Mouse (Mus musculus) intestine, embryonic 16.5 days (tissue): ENCODE measurements at regions not wholly inside any gene's neighbourhood (a gene's known extent, or its start where the extent isn't known, plus 50 kb on each side); places are given as distances from the start of the nearest gene placed in this dataset.

Experiments used
- ATAC-seq: fragments of 200-750 bp; cut with Nextera tagmentation; 2 replicates; pipeline ENCODE4 v1.8.0; 2017; ENCODE audit warnings: moderate TSS enrichment, moderate library complexity
- H3K27ac ChIP-seq: fragments of 300-500 bp; sonication (generic); 2 replicates; pipeline ENCODE4 v1.5.1; 2014; ENCODE audit warnings: mild to moderate bottlenecking, low read length
- H3K27me3 ChIP-seq: fragments of 300-500 bp; sonication (generic); replicated peaks from 2 replicates; pipeline ENCODE4 v1.6.1; 2014; ENCODE audit warnings: low read length, control low read depth, mixed read lengths; ENCODE audit not compliant: control insufficient read depth, insufficient read depth
- H3K36me3 ChIP-seq: fragments of 300-500 bp; sonication (generic); 2 replicates; pipeline ENCODE4 v1.6.1; 2014; ENCODE audit warnings: low read length, control low read depth; ENCODE audit not compliant: control insufficient read depth, insufficient read depth
- H3K4me1 ChIP-seq: fragments of 300-500 bp; sonication (generic); 2 replicates; pipeline ENCODE4 v1.6.1; 2014; ENCODE audit warnings: low read length, control low read depth, mixed read lengths; ENCODE audit not compliant: control insufficient read depth, insufficient read depth
- H3K4me2 ChIP-seq: fragments of 300-500 bp; sonication (generic); 2 replicates; pipeline ENCODE4 v1.6.1; 2014; ENCODE audit warnings: low read depth, low read length, control low read depth
- H3K4me3 ChIP-seq: fragments of 300-500 bp; sonication (generic); 2 replicates; pipeline ENCODE4 v1.5.1; 2014; ENCODE audit warnings: mild to moderate bottlenecking, low read length
- H3K9ac ChIP-seq: fragments of 300-500 bp; sonication (generic); 2 replicates; pipeline ENCODE4 v1.6.1; 2014; ENCODE audit warnings: low read depth, low read length
- H3K9me3 ChIP-seq: fragments of 300-500 bp; sonication (generic); 2 replicates; pipeline ENCODE4 v1.6.1; 2016; ENCODE audit warnings: low read length, control low read depth; ENCODE audit not compliant: control insufficient read depth
- WGBS: fragments of 180-500 bp; shearing (Covaris S2); extraction: QIAGEN DNeasy Blood & Tissue Kit; methylation state at CpG from one replicate; pipeline ENCODE4 v1.1.7; 2014; 5-methylcytosine and 5-hydroxymethylcytosine counted together

DNA sequence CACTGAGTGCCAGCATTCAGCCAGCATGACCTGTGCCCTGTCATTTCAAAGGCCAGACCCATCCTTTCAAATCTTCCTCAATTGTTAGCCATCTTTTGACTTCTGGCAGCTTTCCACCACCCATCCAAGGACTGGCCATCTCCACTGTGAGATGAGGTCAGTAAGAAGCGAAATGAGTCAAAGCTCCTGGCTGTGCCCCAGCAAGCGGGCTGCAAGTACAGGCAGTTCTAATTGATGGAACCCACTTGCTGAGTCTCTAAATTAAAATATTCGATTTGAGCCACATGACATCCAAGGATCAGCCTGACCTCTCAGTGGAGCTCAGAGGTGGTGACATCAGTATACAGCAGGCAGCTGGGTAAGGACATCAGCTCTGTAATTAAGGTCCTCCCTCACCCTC, 307.8 kb upstream of the Lmcd1 start:
- Histone ChIP-seq H3K4me1 (no peaks in the 10 kb centered on the region), H3K27ac (no peak overlapping the region), H3K9me3 (no peaks in the 10 kb centered on the region), H3K9ac (no peak overlapping the region), H3K27me3 (no peaks in the 10 kb centered on the region), H3K4me3 (no peak overlapping the region), H3K36me3 (no peaks in the 10 kb centered on the region), H3K4me2 (no peak overlapping the region)
- 73% methylated on average over 3 of the region's 3 CpGs for WGBS
- ATAC-seq: no peak

DNA sequence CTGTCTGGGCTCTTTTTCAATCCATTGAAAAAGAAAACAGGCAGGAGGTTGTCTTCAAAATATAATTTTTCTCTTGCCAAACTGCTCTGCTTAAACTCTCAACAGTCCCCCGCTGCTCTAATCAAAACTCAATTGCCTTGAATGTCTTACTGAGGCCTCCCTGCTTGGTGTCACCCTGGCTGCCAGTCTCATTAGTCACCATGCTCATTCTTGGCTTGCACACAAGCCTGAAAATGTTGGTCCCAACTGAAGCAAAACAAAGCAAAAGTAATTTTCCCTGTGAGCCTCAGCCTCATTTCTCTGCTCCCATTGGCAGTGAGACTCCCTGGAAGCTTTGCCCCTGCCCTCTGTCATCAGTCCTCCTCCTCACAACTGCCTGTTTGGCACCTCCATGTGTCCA, 288.1 kb upstream of the Lmcd1 start:
- Histone ChIP-seq H3K4me1 (no peaks in the 10 kb centered on the region), H3K9me3 (no peaks in the 10 kb centered on the region), H3K27me3 (no peaks in the 10 kb centered on the region), H3K9ac (no peak overlapping the region), H3K4me3 (no peak overlapping the region), H3K27ac (no peak overlapping the region), H3K36me3 (no peaks in the 10 kb centered on the region), H3K4me2 (no peak overlapping the region)
- 50% methylated on average over 1 of the region's 1 CpGs for WGBS
- no peak for ATAC-seq

DNA sequence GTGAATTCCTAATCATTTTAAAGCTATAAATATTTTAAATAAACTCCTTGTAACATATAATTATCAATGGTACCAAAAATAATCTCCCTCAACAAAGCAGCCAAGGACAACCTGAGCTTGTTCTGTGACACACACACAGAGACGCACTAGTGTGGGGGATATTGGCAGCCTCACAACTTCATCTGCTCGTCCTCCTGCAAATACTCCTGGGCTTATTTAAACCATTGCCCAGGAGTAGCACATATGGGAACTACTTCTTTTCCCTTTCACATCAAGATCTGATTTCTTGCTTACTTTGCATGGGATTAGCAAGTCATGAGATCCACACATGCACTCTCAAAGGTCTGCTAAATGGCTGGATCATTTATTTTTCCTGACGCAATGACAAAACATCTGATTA, 277.7 kb upstream of the Lmcd1 start:
- Histone ChIP-seq H3K4me1 (no peaks in the 10 kb centered on the region), H3K4me3 (no peak overlapping the region), H3K27me3 (no peaks in the 10 kb centered on the region), H3K27ac (no peak overlapping the region), H3K4me2 (no peak overlapping the region), H3K9me3 (no peaks in the 10 kb centered on the region), H3K36me3 (no peaks in the 10 kb centered on the region), H3K9ac (no peak overlapping the region)
- 72% methylated on average over 3 of the region's 3 CpGs for WGBS
- ATAC-seq: no peak

DNA sequence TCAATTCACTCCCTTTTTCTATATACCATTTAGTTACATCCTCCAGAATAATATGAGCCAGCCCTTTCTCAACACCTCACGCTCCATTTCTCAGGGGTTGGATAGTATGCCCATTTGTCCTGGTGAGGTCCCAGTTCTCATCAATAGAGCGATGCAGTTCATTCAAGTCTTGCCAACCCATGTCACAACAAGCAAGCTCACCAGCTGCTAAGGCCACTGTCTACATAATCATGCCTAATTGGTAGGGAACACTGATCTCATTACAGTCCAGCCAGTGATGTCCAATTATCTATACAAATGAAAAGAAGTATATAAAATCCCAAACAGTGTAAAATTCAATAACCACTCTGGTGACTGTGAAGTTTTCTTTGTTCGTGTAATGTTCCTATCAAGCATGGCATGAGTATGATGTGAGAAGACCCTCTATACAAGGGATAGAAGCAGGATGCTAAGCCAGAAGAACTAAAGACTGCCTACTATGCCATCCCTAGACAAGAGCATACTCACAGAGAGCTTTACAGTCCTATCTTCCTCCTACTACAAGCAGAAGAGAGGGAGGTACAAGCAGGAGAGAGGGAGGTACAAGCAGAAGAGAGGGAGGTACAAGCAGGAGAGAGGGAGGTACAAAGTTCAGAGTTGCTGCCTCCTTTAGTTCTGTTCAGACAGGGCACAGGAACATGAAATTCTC, 269.6 kb upstream of the Lmcd1 start:
- H3K27me3 ChIP-seq: no peaks in the 10 kb centered on the region
- no peaks in the 10 kb centered on the region for H3K9me3 ChIP-seq
- no peak overlapping the region for H3K9ac ChIP-seq
- ATAC-seq: no peak
- no peaks in the 10 kb centered on the region for H3K4me1 ChIP-seq
- WGBS: 89% methylated on average over 3 of the region's 3 CpGs
- no peaks in the 10 kb centered on the region for H3K36me3 ChIP-seq
- H3K4me3 ChIP-seq: no peak overlapping the region
- H3K4me2 ChIP-seq: no peak overlapping the region
- no peak overlapping the region for H3K27ac ChIP-seq

DNA sequence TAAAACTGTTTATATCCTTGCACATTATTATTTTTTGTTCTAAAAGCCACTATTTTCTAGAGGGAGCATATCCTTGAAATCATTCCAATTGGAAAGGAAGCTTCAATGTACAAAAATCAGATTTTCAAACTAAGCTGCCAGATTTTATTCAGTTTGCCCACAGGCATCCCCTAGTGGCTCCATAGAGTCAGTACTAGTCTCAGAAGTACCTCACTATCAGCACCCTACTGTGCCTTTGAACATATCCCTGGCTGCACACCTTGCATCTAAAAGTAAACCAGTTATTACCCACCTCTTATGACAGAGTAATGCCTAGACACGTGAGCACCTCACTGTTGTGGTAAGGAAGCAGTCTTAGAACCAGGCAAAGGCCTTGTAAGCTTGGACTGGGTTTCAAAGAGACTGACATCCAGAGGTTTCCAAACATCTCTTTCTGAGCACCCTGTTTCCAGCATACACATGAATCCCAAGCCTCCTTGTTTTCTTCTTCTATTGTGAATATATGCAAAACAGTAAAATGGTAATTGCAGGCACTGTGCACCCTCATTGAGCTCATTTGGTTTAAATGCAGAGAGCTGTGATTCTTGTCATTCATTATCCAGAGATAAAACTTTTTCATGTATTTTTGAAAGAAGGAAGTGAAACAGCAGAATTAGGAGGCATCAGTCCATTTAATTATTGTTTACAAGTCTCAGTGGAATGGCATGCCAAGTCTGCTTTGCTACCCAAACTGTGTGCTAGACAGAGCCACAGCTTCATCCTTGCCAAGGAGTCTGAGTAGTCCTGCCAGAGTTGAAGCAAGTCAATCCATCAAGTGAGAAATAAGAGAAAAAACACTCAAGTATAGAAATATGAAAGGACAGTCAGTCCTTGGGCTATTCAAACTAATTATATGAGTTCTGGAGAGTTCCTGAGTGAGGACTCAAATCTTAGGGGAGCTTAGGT, 247.0 kb upstream of the Lmcd1 start:
- H3K9ac ChIP-seq: no peak overlapping the region
- no peak overlapping the region for H3K4me2 ChIP-seq
- H3K9me3 ChIP-seq: no peaks in the 10 kb centered on the region
- H3K27me3 ChIP-seq: no peaks in the 10 kb centered on the region
- WGBS: 52% methylated on average over 1 of the region's 1 CpGs
- no peaks in the 10 kb centered on the region for H3K4me1 ChIP-seq
- H3K4me3 ChIP-seq: no peak overlapping the region
- no peak overlapping the region for H3K27ac ChIP-seq
- ATAC-seq: no peak
- no peaks in the 10 kb centered on the region for H3K36me3 ChIP-seq

DNA sequence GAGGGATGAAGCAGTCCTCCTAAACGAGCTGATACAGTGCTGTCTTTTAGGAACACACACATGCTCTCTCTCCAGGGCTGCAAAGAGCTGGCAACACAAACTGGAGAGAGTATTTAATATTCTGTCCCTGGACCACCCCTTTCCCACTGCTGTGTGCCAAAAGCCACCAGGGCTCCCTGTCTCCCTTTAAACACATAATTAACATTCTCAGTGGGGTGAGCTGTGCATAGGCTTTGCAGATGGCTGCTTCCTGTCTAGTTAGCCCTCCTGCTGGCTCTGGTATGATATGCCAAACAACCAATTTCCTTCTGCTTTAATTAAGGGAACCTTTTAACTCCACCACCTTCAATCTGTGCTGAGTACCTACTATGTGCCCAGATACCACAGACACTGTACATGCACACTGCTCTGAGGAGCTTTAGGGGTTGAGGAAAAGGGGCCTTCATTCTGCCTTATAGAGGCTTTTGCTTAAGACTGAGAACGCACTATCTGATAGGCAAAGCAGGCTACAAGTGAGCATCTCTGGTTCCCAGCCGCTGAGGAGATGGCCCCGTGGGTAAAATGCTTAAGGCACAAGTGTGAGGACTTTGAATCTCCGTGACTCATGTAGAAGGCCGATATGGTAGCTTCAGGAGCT, 222.9 kb upstream of the Lmcd1 start:
- H3K27me3 ChIP-seq: no peaks in the 10 kb centered on the region
- no peaks in the 10 kb centered on the region for H3K36me3 ChIP-seq
- no peaks in the 10 kb centered on the region for H3K9me3 ChIP-seq
- no peak overlapping the region for H3K4me3 ChIP-seq
- H3K27ac ChIP-seq: no peak overlapping the region
- no peak overlapping the region for H3K9ac ChIP-seq
- H3K4me1 ChIP-seq: no peaks in the 10 kb centered on the region
- no peak overlapping the region for H3K4me2 ChIP-seq
- ATAC-seq: no peak
- 83% methylated on average over 6 of the region's 6 CpGs for WGBS

DNA sequence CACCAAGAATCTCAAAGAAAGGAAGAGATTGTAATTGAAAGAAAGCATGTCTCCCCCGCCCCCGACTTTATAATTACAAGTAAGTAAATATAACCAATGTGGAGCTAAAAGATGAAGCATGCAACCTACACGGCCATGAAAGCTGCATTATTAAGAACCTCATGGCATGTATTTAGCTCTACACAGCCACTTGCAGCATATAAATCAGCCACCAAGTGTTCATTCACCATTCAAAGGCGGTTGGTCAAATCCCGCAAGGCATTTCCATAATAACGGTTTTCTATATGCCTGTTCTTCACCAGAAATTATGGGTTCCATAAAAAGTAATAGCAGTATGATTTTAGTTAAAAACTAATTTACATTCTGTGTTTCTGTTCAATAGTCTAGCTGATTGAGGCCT, 221.4 kb upstream of the Lmcd1 start:
- H3K36me3 ChIP-seq: no peaks in the 10 kb centered on the region
- no peak overlapping the region for H3K4me2 ChIP-seq
- H3K27me3 ChIP-seq: no peaks in the 10 kb centered on the region
- 91% methylated on average over 6 of the region's 6 CpGs for WGBS
- ATAC-seq: no peak
- no peaks in the 10 kb centered on the region for H3K4me1 ChIP-seq
- no peak overlapping the region for H3K4me3 ChIP-seq
- H3K9ac ChIP-seq: no peak overlapping the region
- H3K27ac ChIP-seq: no peak overlapping the region
- H3K9me3 ChIP-seq: no peaks in the 10 kb centered on the region

DNA sequence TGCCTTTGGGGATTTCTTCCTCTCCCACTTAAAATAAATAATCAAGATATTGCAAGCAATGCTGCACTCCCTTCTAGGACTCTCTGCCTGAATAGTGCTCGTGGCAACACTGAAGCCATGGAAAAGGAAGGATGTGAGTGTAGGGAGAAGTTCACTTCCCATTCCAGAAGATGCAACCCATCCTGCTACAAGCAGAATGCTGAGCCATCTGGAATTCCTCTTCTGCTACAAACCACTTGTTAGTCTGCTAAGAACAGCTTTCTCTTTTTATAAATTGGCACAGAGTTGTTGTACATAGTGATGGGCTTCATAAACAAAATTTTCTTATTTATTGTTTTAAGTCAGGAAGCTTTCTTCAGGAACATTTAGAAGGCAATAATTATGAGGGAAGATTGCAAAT, 215.7 kb upstream of the Lmcd1 start:
- H3K36me3 ChIP-seq: no peaks in the 10 kb centered on the region
- H3K4me1 ChIP-seq: no peaks in the 10 kb centered on the region
- 41% methylated on average over 1 of the region's 1 CpGs for WGBS
- H3K27me3 ChIP-seq: no peaks in the 10 kb centered on the region
- no peak overlapping the region for H3K4me3 ChIP-seq
- H3K9me3 ChIP-seq: no peaks in the 10 kb centered on the region
- H3K9ac ChIP-seq: no peak overlapping the region
- no peak overlapping the region for H3K4me2 ChIP-seq
- no peak overlapping the region for H3K27ac ChIP-seq
- peak; percentile 76 for ATAC-seq

DNA sequence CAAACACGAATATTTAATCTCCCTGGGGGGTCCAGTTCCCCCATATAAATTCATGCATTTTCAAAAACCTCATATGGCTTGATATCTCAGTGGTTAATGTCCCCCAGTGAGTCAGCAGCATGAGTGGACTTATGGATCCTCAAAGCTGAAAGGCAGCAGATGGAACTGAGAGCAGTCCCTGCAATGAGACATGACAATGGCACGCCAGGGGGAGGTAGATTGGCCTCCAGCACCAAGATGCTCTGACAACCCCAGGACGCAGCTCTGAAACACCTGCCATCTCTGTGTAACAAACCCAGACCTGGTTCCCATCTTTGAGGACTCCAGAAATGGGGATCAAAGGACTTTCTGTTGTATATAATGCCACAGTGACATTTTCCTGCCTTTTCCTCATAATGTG, 210.6 kb upstream of the Lmcd1 start:
- H3K9ac ChIP-seq: no peak overlapping the region

More for the DNA sequence above, 210.6 kb upstream of the Lmcd1 start:
- Histone ChIP-seq H3K27ac (no peak overlapping the region), H3K4me2 (no peak overlapping the region), H3K4me3 (no peak overlapping the region), H3K4me1 (no peaks in the 10 kb centered on the region), H3K27me3 (no peaks in the 10 kb centered on the region), H3K9me3 (no peaks in the 10 kb centered on the region), H3K36me3 (no peaks in the 10 kb centered on the region)
- WGBS: 73% methylated on average over 3 of the region's 3 CpGs
- no peak for ATAC-seq
